Mouse (Mus musculus): ENCODE results near the gene Mme.

- TF ChIP-seq POLR2A (IDR thresholded peaks at IDR 0.05; ENCODE audit: insufficient read depth, low read depth, low read length) (no peak), EP300 (IDR thresholded peaks at IDR 0.05; ENCODE audit: insufficient read depth, low read depth, low read length) (no peak), CTCF (IDR thresholded peaks at IDR 0.05) (no peak)
Measured at GRCm38 (mm10) chr3:63317496-63317895, 76.2 kb downstream of the Mme start.
